Mouse (Mus musculus) 3T3-L1 (cell line): ENCODE measurements around the gene Rap1gap2.

Source experiments
- DNase-seq: peaks from one replicate; pipeline ENCODE4 v3.0.0-alpha.2; 2015; ENCODE audit warnings: low read depth, low spot score

The Rap1gap2 gene

DNA sequence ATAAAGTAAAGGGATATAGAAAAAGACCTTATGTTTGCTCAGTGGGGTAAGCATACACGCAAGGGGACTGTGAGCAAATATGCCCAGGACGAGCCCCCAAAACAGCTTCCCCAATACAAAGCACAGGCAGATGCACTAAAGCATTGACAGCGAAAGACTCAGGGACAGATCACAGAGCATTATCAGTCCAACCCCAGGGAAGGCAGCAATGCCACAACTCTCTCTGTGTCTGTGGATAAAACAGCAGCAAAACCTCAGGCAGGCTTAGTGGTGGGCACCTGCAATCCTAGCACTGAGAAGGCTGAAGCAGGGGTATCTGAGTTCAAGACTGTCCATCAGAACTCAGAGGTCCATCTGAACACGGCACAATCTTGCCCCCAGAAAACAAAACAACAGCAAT, 73.4 kb downstream of the Rap1gap2 start:
- DNase-seq: no peak

DNA sequence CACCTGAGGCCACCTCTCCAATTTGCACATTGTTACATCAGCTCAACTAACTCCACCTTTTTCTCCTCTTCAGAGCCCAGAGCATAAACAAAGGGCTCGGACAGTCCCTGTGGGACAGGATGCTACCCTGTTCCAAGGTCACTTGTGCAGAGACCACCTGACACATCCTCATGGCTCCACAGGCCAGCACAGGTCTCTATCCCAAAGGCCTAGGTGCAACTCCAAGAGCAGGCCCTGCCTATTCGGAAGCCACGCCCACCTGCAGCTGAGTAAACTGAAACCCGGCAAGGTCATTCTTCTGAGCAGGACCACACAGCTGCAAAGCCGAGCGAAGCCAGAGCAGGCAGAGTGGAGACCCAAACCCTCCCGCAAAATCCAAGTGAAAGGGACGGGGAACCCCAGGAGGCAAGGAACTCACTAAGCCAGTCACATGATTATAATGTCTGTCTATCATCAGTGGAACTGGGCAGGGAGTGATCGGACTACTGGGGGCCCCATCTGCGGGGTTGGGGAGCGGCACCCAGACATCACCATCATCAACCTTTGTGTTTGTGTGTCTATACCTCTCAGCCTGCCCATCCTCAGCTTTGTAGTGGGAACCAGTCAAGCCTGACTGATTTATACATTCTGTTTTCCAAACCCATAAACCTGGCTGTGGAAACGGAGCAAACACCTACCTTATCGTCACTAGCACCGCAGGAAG, 74.4 kb downstream of the Rap1gap2 start:
- DNase-seq: no peak

DNA sequence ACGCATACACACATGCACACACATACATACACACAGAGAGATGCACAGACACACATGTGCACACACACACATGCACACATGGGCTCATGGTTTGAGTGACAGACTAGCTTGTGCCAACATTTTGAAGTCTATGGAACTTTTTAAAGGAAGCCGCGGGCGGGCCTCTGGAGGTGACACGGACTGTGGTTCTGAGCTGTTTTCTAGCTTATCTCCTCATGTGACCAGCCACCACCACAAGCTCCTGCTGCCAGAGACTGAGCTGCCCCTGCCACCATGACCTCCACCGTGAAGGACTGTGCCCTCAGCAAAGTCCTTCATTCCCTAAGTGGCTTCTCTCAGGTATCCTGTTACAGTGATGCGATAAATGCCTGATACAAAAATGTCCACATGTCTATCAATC, 76.3 kb downstream of the Rap1gap2 start:
- DNase-seq: no peak

DNA sequence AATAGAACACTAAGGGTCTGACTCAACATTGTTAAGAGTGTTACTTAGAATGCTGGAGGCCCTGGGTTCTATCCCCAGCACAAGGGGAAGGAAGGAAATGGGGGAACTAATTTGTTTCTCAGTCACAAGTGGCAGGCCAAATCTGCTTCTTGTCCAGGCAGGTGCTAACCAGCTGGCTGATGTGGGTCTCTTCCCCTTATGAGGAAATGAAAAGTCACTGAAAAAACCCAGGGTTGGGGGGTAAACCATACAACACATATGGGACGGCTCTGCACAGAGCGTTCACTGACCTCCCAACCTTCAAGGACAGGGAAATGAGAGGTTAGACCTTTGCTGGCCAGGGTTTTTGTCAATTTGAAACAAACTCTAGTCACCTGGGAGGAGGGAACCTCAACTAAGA, 77.7 kb downstream of the Rap1gap2 start:
- no peak for DNase-seq

DNA sequence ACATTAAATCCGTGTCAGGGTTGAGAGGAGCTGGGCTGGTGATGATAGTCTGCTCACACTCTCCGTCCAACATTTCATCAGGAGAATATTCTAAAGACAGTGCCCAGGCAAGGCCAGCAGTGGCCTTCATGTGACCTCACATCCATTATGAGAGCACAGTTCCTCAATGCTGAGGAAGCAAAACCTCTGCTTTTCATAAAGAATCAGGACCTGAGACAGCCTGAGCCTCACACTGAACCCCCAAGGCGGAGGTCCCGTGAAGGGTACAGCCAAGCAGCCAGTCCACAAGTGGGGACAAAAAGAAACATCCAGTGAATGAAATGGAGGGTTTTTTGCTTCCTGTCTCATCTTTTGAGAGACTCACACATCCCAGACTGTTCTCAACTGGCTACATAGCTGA, 78.3 kb downstream of the Rap1gap2 start:
- no peak for DNase-seq

DNA sequence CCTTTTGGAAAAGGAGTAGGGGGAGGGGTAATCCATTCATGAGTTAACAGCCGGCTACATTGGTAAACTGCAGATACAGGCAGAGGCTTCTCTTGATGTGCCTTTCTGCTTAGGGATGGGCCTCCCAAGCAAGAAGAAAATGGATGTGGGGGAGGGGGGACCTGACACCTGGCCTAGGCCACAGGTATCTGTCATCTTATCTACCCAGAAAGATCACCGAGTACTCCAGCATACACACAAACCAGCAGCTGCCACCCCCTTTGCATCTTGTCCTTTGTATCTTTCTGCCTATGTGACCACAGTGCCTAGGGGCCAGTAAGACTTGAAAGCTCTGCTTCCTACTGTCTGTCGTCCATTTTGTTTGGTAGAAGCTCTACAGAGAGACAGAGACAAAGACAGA, 79.0 kb downstream of the Rap1gap2 start:
- no peak for DNase-seq

DNA sequence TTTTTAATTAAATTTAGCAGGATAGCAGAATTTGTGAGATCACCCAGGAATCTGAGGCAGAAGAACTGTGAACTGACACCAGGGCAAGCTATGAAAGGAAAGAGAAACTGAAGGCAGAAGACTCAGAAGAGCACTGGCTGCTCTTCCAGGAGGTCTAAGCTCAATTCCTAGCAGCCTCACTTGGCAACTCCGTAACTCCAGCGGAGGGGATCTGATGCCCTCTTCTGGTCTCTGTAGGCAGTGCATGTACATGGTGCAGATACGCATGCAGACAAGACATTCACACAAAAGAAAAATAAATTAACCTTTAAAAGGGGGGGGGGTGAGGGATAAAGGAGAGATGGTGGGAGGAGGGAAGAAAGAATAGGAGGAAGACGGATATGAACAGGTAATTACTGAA, 80.9 kb downstream of the Rap1gap2 start:
- DNase-seq: peak; percentile 64

DNA sequence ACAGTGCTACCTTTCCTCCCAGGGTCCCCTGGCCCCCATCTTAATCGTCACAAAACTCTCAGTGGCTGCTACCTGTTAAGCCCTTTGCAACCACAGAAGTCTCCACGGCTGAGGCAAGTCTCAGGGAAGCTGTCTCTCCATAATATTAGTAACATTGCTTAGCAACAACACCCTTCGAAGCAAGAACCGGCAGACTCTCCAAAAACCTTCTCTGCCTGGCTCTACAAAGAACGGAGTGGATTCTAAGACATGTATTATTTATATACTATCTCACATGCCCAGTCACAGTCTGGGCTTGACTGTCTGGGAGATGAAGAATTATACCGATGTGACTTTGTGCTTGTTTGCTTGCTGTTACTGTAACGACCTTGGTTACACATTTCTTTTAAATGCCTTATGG, 83.2 kb downstream of the Rap1gap2 start:
- DNase-seq: no peak

DNA sequence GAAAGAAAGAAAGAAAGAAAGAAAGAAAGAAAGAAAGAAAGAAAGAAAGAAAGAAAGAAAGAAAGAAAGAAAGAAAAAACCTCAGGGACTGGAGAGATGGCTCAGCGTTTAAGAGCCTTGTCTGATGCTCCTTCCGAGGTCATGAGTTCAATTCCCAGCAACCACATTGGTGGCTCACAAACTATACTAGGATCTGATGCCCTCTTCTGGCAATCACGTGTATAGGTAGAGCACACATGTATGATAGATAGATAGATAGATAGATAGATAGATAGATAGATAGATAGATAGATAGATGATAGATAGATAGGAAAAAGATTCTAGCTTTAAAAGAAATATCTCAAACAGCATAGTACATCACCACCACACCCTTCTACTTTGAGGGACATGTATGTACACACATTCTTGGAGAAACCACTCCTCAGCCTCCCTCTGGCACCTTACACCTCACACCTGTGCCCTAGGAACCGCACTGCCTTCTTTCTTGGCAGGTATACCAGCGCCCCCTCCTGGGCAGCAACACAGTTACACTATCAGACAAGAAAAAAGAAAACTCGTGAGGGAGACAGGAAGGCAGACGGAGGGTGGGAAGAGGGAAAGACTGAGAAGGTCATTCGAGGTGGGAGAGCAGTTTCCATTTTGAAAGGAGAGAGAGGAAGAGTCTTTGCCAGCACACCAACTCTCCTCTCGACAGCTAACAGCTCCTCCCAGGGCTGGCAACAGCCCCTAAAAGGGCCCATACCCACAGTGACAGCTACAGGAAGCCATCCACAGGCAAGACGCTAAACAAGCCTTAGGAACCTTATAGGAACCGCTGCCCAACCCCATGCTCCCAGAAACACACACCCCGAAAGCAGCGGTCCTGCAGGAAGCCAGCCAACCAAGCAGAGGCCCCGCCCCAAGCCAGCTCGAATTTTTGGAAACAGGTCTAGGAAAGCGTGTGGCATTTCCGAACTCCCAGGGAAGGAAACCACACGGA, 84.2 kb downstream of the Rap1gap2 start:
- peak; percentile 70 for DNase-seq

DNA sequence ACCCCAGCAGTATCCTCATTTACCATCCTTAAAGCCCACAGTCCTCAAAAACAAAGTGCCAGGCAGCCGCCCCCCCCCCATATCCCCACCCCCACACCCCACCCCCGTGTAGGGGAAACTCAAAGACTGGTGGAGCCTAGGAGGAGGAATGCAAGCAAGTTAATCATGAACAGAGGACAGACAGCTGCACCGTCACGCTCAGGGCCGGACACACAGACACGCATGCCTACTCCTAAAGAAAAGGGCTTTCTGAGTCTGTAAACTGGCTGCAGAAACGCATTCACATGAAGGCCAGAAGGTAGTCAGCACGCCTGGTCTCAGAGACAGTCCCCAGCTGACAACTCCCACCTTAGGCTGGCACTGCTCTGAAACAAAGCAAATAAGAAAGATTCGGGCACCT, 85.1 kb downstream of the Rap1gap2 start:
- DNase-seq: no peak

DNA sequence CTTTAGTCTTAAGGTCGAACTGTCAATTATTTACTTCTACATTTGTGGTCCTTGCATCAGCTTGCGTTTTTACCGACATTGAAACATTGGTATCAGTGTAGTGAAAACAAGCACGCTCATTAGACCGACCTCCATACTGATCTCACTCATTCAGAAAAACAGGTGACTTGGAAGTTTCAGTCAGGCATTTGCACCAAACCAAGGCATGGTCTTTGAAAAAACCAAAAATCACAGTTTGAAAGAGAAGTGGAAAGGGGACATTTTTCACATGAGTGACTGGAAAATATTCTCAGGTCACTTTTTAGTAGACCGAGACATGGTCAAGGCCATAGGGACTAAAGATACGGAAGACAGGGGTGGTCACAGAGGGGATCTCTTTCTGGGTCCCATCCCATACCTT, 85.5 kb downstream of the Rap1gap2 start:
- no peak for DNase-seq

DNA sequence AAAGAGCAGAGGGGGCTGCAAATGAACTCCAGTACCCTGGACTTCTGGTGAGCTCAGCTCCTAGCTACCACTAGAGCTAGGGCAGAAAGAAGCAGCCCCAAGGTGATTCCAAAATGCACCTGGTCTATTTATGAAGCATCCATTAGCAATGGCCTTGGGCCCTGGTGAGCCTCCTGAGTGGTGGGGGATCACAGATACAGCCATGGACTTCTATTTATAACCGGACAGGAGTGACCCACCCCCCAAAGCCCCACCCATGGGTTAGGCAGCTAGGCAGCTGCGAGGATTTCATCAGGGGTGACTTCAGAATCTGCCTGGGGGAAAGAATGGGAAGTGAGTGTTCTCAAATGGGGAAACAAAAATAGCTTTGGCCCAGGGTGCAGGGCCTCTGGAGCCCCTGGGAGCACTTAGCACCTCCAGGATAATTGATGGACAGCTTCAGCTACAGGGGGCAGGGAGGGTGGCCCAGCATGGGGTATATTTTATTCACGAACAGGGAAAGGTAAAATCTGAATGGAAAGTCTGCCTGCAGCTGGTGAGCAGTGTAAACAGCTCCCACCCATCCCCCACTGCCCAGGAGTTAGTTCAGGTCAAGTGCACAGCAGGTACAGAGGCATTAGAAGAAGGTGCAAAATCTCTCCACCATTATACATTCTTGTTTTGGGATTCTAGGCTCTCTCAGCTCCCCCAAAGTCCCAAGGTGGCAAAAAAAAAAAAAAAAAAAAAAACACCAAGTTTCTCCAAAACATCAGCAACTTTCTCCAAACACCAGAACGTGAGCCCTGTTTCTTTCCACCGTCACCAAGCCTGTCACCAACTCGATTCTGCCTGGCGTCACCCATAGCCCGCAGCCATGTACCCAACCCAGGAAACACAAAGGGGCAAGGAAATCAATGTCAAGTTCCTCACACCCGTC, 86.4 kb downstream of the Rap1gap2 start:
- DNase-seq: no peak

DNA sequence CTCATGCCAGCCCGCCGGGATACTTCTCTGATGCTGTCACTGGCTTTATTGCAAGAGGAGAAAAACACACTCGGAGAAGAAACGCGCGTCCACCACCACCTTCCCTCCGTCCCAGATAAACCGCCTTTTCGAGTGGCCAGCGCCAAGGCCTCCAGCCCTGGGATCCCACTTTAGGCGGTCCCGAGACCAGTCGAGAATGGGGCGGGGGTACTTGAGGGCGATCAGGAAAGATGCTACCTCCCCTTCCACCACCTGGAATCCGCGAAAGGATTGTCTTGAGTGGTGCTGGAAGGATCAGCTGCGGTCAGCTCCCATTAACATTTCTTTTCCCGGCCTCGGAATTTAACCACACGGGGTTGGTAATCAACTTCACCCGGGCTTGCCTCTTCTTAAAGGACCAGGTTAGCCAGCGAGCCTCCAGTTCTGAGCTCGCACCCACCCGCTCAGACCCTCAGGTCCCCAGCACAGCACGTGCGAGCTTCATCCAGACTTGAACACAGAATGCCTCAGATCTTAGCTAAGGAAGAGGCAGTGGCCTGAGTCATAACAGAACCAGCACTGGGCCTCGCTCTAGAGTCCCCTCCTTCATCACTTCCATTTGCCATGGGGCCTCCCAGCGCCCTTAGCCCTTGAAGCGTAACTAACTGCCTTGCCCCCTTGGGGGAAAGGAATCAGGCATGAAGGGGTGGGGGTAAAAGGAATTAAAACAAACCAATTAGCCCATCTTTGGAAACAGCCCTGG, 87.3 kb downstream of the Rap1gap2 start:
- no peak for DNase-seq

DNA sequence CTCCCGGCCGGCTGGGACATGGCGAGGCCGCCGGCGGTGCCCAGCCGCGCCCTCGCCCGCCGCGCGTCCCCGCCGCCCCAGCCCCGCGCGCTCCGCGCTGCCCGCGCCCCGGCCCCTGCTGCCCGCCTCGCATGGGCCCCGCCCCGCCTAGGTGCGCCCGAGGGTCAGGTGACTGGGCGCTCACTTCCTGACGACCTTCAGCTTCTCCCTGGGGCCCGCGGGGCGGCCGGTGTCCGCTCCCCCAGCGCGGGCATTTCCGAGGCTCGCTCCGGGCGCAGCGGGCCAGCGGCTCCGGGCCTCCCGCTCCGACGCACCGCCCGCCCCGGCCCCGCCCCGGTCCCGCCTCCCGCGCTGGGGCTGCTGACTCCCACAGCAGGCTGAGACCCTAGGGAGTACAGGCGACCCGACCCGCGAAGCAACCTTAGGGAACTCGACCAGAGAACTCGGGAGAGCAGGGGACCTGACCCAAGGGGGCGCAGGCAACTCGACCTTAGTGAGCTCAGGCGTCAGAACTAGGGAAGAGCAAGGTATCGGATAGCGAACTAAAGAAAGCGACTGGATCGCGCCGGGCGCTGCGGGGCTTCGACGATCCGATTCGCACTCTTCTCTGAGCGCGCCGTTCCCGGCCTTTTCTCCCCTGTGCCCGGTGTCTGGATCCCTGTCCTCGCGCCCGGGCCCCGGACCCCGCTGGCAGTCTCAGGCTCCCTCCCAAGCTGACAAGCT, 88.1 kb downstream of the Rap1gap2 start:
- peak; percentile 25 for DNase-seq

DNA sequence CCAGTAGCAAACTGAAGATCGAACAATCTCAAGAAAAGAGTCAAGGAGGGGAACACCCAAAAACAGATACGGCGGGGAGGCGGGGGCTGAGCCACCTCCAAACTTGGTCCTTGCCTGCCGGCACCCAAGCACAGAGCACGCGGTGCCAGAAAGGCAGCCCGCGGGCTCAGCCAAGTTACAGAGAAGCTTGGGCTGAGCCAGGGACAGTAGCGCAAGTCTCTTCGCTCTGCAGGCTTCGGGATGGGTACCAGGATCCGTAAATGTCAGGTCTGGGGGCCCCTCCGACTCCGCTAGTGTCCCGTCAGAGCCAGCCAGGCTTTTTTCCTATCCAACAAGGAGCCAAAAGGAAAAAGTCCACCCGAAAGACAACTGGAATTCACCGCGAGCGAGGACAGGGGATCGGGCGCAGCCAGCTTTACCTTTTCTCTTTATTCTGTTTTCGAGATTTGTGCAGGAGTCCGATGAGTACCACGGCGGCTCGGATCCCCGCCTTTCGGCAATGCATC, 88.7 kb downstream of the Rap1gap2 start:
- peak; percentile 37 for DNase-seq

DNA sequence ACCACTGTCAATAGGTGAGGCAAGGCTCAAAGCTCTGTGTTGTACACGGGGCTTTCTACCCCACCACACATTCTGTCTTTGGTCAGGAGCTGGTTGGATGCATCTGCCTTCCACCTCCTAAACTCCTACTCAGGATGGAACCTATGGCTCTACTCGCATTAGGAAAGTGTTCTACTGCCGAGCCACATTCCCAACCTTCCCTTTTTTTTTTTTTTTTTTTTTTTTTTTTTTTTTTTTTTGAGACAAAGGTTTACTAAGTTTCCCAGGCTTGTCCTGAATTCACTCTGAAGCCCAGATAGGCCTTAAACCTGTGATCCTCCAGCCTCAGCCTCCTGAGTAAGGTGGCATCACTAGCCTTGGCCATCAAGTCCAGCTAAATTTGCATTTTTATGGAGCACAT, 90.5 kb downstream of the Rap1gap2 start:
- no peak for DNase-seq

DNA sequence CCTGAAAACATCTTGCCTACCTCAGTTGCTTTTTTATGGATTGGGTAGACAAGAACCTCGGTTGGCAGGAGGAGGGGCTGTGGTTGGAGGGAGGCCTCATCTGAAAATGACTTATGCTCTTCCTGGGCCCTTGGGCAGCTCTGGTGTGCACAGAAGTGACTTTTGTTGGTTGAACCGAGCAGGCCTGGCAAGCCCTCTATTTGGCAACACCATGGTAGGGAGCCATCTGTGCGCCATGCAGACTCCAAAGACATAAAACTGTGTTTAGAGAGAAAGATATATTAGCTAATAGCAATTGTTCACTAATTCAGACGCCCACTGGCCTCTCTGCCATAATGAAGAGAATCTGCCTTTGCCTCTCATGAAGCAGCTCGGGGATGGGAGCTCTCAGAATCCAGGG, 94.6 kb downstream of the Rap1gap2 start:
- DNase-seq: no peak

DNA sequence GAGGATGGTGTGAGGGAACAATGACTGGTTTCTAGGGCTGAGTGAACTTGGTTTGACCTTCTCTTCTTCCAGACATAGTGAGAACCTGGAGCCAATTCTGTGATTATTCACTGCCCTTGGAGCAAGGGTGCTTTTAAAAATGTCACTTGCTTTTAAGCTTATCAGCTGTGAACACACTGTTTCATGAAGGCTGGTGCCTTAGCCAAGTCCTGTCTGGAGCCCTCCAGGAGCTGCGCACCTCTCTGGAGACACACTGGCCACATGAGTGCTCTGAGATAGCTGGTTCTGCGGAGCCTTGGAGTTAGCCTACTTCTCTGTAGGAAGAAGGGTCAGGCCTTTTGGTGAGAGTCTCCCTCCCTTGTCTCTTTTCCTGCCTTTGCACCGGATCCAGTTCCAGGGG, 95.7 kb downstream of the Rap1gap2 start:
- DNase-seq: no peak

DNA sequence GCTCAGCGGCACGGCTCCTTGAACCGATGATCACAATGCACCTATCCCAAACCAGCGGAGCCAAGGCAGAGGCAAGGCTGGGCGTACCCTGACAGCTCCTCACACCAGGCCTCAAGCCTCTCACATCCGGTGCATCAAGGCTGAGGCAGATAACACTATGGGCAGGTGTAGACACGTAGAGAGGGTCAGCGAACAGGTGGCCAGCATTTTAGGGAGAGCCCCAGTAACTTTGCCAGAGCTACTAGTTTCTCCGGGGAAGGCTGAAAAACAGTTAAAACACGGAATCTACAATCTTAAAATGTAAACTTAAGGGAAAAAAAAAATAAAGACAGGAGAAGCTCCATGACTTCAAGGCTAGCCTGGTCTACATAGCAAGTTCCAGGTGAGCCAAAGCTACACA, 98.1 kb downstream of the Rap1gap2 start:
- no peak for DNase-seq

DNA sequence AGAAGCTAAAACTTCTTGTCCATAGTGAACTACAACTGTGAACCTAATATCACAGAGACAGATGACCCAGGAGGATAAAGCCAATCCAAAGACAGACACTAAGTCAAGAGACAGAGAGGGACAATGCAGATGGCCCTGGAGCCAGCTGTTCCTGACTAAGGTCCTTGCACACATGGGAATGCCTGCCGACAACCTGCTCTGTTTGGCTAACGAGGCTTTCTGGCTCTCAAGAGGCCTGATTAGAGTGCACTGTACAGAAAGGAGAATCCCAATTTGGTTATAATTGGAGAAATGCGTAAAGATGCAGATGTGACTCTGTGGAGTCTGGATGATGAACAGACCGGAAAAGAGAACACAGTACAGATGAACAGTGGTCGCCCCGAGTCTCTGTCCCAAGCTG, 104.4 kb downstream of the Rap1gap2 start:
- DNase-seq: no peak
